Mouse (Mus musculus): Measurements from ENCODE around the gene Tns1. TPM values are rescaled to one million over a fixed set of nuclear protein-coding genes. Genes with fewer than 3 reads are reported as not detected.

Gene Tns1
- polyA plus RNA-seq, 1 experiment, result 25.8 TPM

- WGBS, result 36% methylated on average over 5 of the region's 5 CpGs
- DNase-seq (ENCODE audit: low read depth, low spot score), result no peak
Observed at GRCm38 (mm10) chr1:74000191-74000651, 124.0 kb downstream of the Tns1 start.

GRCm38 (mm10) chr1:73999533-73999932 lies 124.7 kb downstream of the Tns1 start:
- no peak for DNase-seq (ENCODE audit: low read depth, low spot score)
- WGBS, result 76% methylated on average over 5 of the region's 5 CpGs

GRCm38 (mm10) chr1:73998925-73999375 lies 125.3 kb downstream of the Tns1 start:
- 53% methylated on average over 5 of the region's 5 CpGs for WGBS
- DNase-seq (ENCODE audit: low read depth, low spot score), result no peak

- no peak for DNase-seq (ENCODE audit: low read depth, low spot score)
- 42% methylated on average over 9 of the region's 9 CpGs for WGBS
Observed at GRCm38 (mm10) chr1:73998131-73998865, 126.0 kb downstream of the Tns1 start.

GRCm38 (mm10) chr1:73997341-73997740 lies 126.9 kb downstream of the Tns1 start:
- WGBS, result 75% methylated on average over 6 of the region's 6 CpGs
- DNase-seq (ENCODE audit: low read depth, low spot score), result no peak

GRCm38 (mm10) chr1:73996650-73997049 lies 127.6 kb downstream of the Tns1 start:
- WGBS, result 89% methylated on average over 3 of the region's 3 CpGs
- DNase-seq (ENCODE audit: low read depth, low spot score), result no peak

GRCm38 (mm10) chr1:73996209-73996608 lies 128.0 kb downstream of the Tns1 start:
- no peak for DNase-seq (ENCODE audit: low read depth, low spot score)
- 34% methylated on average over 2 of the region's 2 CpGs for WGBS

- WGBS, result 79% methylated on average over 13 of the region's 13 CpGs
Observed at GRCm38 (mm10) chr1:73995063-73995810, 129.0 kb downstream of the Tns1 start.

GRCm38 (mm10) chr1:73993901-73994426 lies 130.3 kb downstream of the Tns1 start:
- 59% methylated on average over 7 of the region's 7 CpGs for WGBS
- no peak for DNase-seq (ENCODE audit: low read depth, low spot score)

More at GRCm38 (mm10) chr1:73995063-73995810, 129.0 kb downstream of the Tns1 start:
- no peak for DNase-seq (ENCODE audit: low read depth, low spot score)

- DNase-seq (ENCODE audit: low read depth, low spot score), result no peak
- 77% methylated on average over 7 of the region's 7 CpGs for WGBS
Observed at GRCm38 (mm10) chr1:73993279-73993678, 131.0 kb downstream of the Tns1 start.

GRCm38 (mm10) chr1:73992201-73992938 lies 131.9 kb downstream of the Tns1 start:
- 53% methylated on average over 5 of the region's 5 CpGs for WGBS

GRCm38 (mm10) chr1:73991226-73991625 lies 133.0 kb downstream of the Tns1 start:
- 63% methylated on average over 7 of the region's 7 CpGs for WGBS
- DNase-seq (ENCODE audit: low read depth, low spot score), result no peak

More at GRCm38 (mm10) chr1:73992201-73992938, 131.9 kb downstream of the Tns1 start:
- DNase-seq (ENCODE audit: low read depth, low spot score), result no peak

GRCm38 (mm10) chr1:73990024-73990423 lies 134.2 kb downstream of the Tns1 start:
- whole genome bisulfite sequencing, result 87% methylated on average over 3 of the region's 3 CpGs
- DNase-seq (ENCODE audit: low read depth, low spot score), result no peak

GRCm38 (mm10) chr1:73987705-73988201 lies 136.5 kb downstream of the Tns1 start:
- WGBS, result 43% methylated on average over 9 of the region's 9 CpGs
- DNase-seq (ENCODE audit: low read depth, low spot score), result no peak

GRCm38 (mm10) chr1:73986268-73987045 lies 137.8 kb downstream of the Tns1 start:
- DNase-seq (ENCODE audit: low read depth, low spot score), result no peak
- WGBS, result 38% methylated on average over 6 of the region's 6 CpGs

- 77% methylated on average over 4 of the region's 4 CpGs for WGBS
- no peak for DNase-seq (ENCODE audit: low read depth, low spot score)
Observed at GRCm38 (mm10) chr1:73985611-73986010, 138.6 kb downstream of the Tns1 start.

- DNase-seq (ENCODE audit: low read depth, low spot score), result no peak
- 67% methylated on average over 3 of the region's 3 CpGs for WGBS
Observed at GRCm38 (mm10) chr1:73979214-73979613, 145.0 kb downstream of the Tns1 start.

GRCm38 (mm10) chr1:73978576-73978975 lies 145.7 kb downstream of the Tns1 start:
- DNase-seq (ENCODE audit: low read depth, low spot score), result no peak
- 86% methylated on average over 1 of the region's 1 CpGs for WGBS

- no peak for DNase-seq (ENCODE audit: low read depth, low spot score)
- 82% methylated on average over 9 of the region's 9 CpGs for WGBS
Observed at GRCm38 (mm10) chr1:73973992-73974391, 150.3 kb downstream of the Tns1 start.

Measured in large intestine, adult 2 months (tissue).